Mouse (Mus musculus): ENCODE measurements around the gene Atp6v0d1. TPM values are rescaled to one million over a fixed set of nuclear protein-coding genes. Genes with fewer than 3 reads are reported as not detected.

The Atp6v0d1 gene
- total and polyA plus RNA-seq, 3 experiments, result 48.8 to 53.6 (median 51.0) TPM

GRCm38 (mm10) chr8:105613037-105613436, 47.2 kb upstream of the Atp6v0d1 start:
- Histone ChIP-seq H3K9ac (ENCODE audit: insufficient read depth, low read depth) (no peak overlapping the region), H3K4me2 (ENCODE audit: insufficient read depth, low read depth, poor library complexity, severe bottlenecking) (no peak overlapping the region), H3K4me1 (ENCODE audit: control insufficient read depth in 1 of 2, insufficient read depth in 2 of 2) (peaks cover 3 to 7% of the 10 kb centered on the region in 2 experiments), H3K9me3 (replicated peaks; ENCODE audit: low read length) (no peaks in the 10 kb centered on the region), H3K4me3 (replicated peaks in 1 of 3; ENCODE audit: low read depth in 2 of 3, low read length in 2 of 3, poor library complexity in 1 of 3) (no peak overlapping the region), H3K27me3 (replicated peaks) (no peaks in the 10 kb centered on the region), H3K36me3 (replicated peaks in 1 of 2; ENCODE audit: control insufficient read depth in 1 of 2, insufficient read depth in 1 of 2, low read length in 1 of 2) (peaks cover 18 to 53% of the 10 kb centered on the region in 2 experiments), H3K27ac (ENCODE audit: insufficient read depth, low read depth) (no peak overlapping the region), H3K79me2 (replicated peaks; ENCODE audit: control insufficient read depth, extremely low read depth, insufficient read depth, poor library complexity, severe bottlenecking) (no peaks in the 10 kb centered on the region)
- in situ Hi-C loops (cut with MboI; ENCODE audit: low pct_ligation_motif_present, low pct_unique_long_range_greater_than_20kb, low sequenced_read_pairs) (no loop called here), dilution Hi-C loops (cut with MboI; ENCODE audit: extremely low pct_ligation_motif_present, extremely low pct_unique_long_range_greater_than_20kb, low sequenced_read_pairs) (no loop called here)
- TF ChIP-seq USF2 (conservative IDR thresholded peaks at IDR 0.05; ENCODE audit: low read depth, low read length), result no peak
- TF ChIP-seq ETS1 (conservative IDR thresholded peaks at IDR 0.05; ENCODE audit: low read depth, low read length), result no peak
- TF ChIP-seq SMC3 (IDR thresholded peaks at IDR 0.05; ENCODE audit: low read depth, low read length), result no peak
- no peak for TF ChIP-seq PAX5 (IDR thresholded peaks at IDR 0.05; ENCODE audit: low read length)
- TF ChIP-seq HCFC1 (IDR thresholded peaks at IDR 0.05; ENCODE audit: low read depth, low read length), result no peak
- no peak for TF ChIP-seq RCOR1 (conservative IDR thresholded peaks at IDR 0.05; ENCODE audit: low read depth, low read length)
- TF ChIP-seq ZMIZ1 (IDR thresholded peaks at IDR 0.05; ENCODE audit: low read depth, low read length), result no peak
- TF ChIP-seq NELFE (IDR thresholded peaks at IDR 0.05; ENCODE audit: low read depth, low read length), result no peak
- no peak for DNase-seq (ENCODE audit: extremely low read depth)

DNA sequence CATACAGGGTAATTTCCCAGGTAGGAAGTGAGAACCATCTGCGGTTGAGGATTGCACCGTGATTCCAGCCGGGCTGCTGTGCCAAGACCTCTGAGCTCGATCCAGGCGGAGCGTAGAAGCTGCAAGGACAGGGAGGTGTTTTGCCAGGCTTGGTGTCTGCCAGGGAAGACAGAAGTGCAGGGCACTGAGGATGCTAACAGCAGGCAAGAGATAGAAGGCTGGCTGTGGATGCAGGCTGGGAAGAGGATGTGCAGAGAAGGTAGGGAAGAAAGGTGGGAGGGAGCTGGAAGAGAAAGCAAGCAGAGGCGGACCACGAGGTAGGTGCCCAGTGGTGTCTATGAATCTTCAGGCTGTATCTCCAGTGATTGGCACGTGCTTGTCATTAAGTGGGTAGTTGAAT, 46.0 kb upstream of the Atp6v0d1 start:
- DNase-seq (ENCODE audit: extremely low read depth), result no peak
- Histone ChIP-seq H3K9ac (ENCODE audit: insufficient read depth, low read depth) (no peak overlapping the region), H3K9me3 (replicated peaks; ENCODE audit: low read length) (no peaks in the 10 kb centered on the region), H3K36me3 (replicated peaks in 1 of 2; ENCODE audit: control insufficient read depth in 1 of 2, insufficient read depth in 1 of 2, low read length in 1 of 2) (peaks cover 11 to 41% of the 10 kb centered on the region in 2 experiments), H3K4me2 (ENCODE audit: insufficient read depth, low read depth, poor library complexity, severe bottlenecking) (no peak overlapping the region), H3K27ac (ENCODE audit: insufficient read depth, low read depth) (no peak overlapping the region), H3K4me3 (replicated peaks in 1 of 3; ENCODE audit: low read depth in 2 of 3, low read length in 2 of 3, poor library complexity in 1 of 3) (no peak overlapping the region), H3K4me1 (ENCODE audit: control insufficient read depth in 1 of 2, insufficient read depth in 2 of 2) (peaks cover 7 to 18% of the 10 kb centered on the region in 2 experiments), H3K79me2 (replicated peaks; ENCODE audit: control insufficient read depth, extremely low read depth, insufficient read depth, poor library complexity, severe bottlenecking) (no peaks in the 10 kb centered on the region), H3K27me3 (replicated peaks) (no peaks in the 10 kb centered on the region)
- TF ChIP-seq ZKSCAN1 (IDR thresholded peaks at IDR 0.05; ENCODE audit: borderline replicate concordance, low read depth, low read length) (no peak), RAD21 (IDR thresholded peaks at IDR 0.05; ENCODE audit: low read depth, low read length) (no peak), POLR2A (IDR thresholded peaks at IDR 0.05; ENCODE audit: low read depth, low read length) (no peak), SMC3 (IDR thresholded peaks at IDR 0.05; ENCODE audit: low read depth, low read length) (no peak), USF2 (conservative IDR thresholded peaks at IDR 0.05; ENCODE audit: low read depth, low read length) (no peak), JUND (conservative IDR thresholded peaks at IDR 0.05; ENCODE audit: low read depth, low read length) (no peak), E2F4 (IDR thresholded peaks at IDR 0.05; ENCODE audit: insufficient replicate concordance, low read depth, low read length) (no peak)
- in situ Hi-C loops (cut with MboI; ENCODE audit: low pct_ligation_motif_present, low pct_unique_long_range_greater_than_20kb, low sequenced_read_pairs) (no loop called here), dilution Hi-C loops (cut with MboI; ENCODE audit: extremely low pct_ligation_motif_present, extremely low pct_unique_long_range_greater_than_20kb, low sequenced_read_pairs) (no loop called here)

DNA sequence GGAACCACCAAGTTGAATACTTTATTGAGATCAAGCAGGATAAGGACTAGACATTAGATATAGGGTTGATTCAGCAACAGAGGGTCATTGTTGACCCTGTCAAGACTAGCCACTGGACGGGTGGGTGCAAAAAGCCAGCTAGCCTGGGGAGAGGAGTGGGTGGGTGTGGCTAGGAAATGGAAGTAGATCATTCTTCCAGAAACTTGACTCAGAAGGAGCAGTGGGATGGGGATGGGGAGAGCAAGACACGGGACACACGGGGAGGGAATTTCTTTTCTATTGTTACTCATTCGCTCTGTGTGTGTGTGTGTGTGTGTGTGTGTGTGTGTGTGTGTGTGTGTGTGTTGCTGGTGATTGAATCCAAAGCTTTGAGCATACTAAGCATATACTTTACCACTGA, 43.9 kb upstream of the Atp6v0d1 start:
- H3K4me2 ChIP-seq (ENCODE audit: insufficient read depth, low read depth, poor library complexity, severe bottlenecking), result no peak overlapping the region

More for the DNA sequence above, 43.9 kb upstream of the Atp6v0d1 start:
- no peaks in the 10 kb centered on the region for H3K27me3 ChIP-seq (replicated peaks)
- no peak for TF ChIP-seq ZKSCAN1 (IDR thresholded peaks at IDR 0.05; ENCODE audit: borderline replicate concordance, low read depth, low read length)
- TF ChIP-seq POLR2A (IDR thresholded peaks at IDR 0.05; ENCODE audit: low read depth, low read length), result no peak
- TF ChIP-seq ZMIZ1 (IDR thresholded peaks at IDR 0.05; ENCODE audit: low read depth, low read length), result no peak
- dilution Hi-C loops (cut with MboI; ENCODE audit: extremely low pct_ligation_motif_present, extremely low pct_unique_long_range_greater_than_20kb, low sequenced_read_pairs) (no loop called here), in situ Hi-C loops (cut with MboI; ENCODE audit: low pct_ligation_motif_present, low pct_unique_long_range_greater_than_20kb, low sequenced_read_pairs) (no loop called here)
- no peak overlapping the region for H3K27ac ChIP-seq (ENCODE audit: insufficient read depth, low read depth)
- H3K9ac ChIP-seq (ENCODE audit: insufficient read depth, low read depth), result no peak overlapping the region
- H3K4me3 ChIP-seq (replicated peaks in 1 of 3; ENCODE audit: low read depth in 2 of 3, low read length in 2 of 3, poor library complexity in 1 of 3), result no peak overlapping the region
- H3K79me2 ChIP-seq (replicated peaks; ENCODE audit: control insufficient read depth, extremely low read depth, insufficient read depth, poor library complexity, severe bottlenecking), result no peaks in the 10 kb centered on the region
- DNase-seq (ENCODE audit: extremely low read depth), result no peak
- H3K9me3 ChIP-seq (replicated peaks; ENCODE audit: low read length), result no peaks in the 10 kb centered on the region
- H3K36me3 ChIP-seq (replicated peaks in 1 of 2; ENCODE audit: control insufficient read depth in 1 of 2, insufficient read depth in 1 of 2, low read length in 1 of 2), result peaks cover 0 to 20% of the 10 kb centered on the region in 2 experiments
- H3K4me1 ChIP-seq (ENCODE audit: control insufficient read depth in 1 of 2, insufficient read depth in 2 of 2), result peaks cover 7 to 29% of the 10 kb centered on the region in 2 experiments
